In genomic region chr11:80299513-80300235, GRCm38 (mm10) we compare ENCODE assay signal across 10 mouse cellular contexts. TPM values are rescaled to one million over a fixed set of nuclear protein-coding genes. Genes with fewer than 3 reads are reported as not detected.
DNase-seq lines count a peak whose midpoint lies in the region; ATAC-seq and TF ChIP-seq lines count a peak whose summit lies in the region.
"Had no signal": no experiment of that assay in that cellular context is flagged by ENCODE, and none has a peak within 500 bp of the region (broad histone marks: within the 10 kb centered on the region; RNA-seq: fewer than 3 reads in every experiment).

No protein-coding gene starts in this region.

- 0 out of 2 replicates have a peak overlapping the region, but pooled peaks have one; percentile 71 for H3K9ac ChIP-seq in embryonic facial prominence, embryonic 14.5 days (ENCODE audit: low read depth, low read length)

- no peak for TF ChIP-seq CTCF in gastrocnemius, adult 2 months (IDR thresholded peaks at IDR 0.05)

- 9% methylated on average over 11 of the region's 12 CpGs for WGBS in embryonic facial prominence, embryonic 14.5 days

- peak overlapping the region; percentile 99 for H3K4me2 ChIP-seq in embryonic facial prominence, embryonic 14.5 days (ENCODE audit: low read depth, low read length)
- H3K4me2 ChIP-seq in myocyte (ENCODE audit: low read depth): no peak overlapping the region

- no peaks in the 10 kb centered on the region for H3K36me3 ChIP-seq in embryonic facial prominence, embryonic 14.5 days (ENCODE audit: control insufficient read depth, insufficient read depth, low read length)
- no peaks in the 10 kb centered on the region for H3K36me3 ChIP-seq in myocyte (ENCODE audit: control insufficient read depth, insufficient read depth)

- no peak for ATAC-seq in embryonic facial prominence, embryonic 14.5 days (ENCODE audit: low read depth)
- no peak for ATAC-seq in megakaryocyte, adult 5-6 weeks (ENCODE audit: poor library complexity, severe bottlenecking)

- peaks cover 50% of the 10 kb centered on the region for H3K27me3 ChIP-seq in embryonic facial prominence, embryonic 14.5 days (replicated peaks; ENCODE audit: control insufficient read depth, insufficient read depth, low read length)
- peaks cover 42% of the 10 kb centered on the region for H3K27me3 ChIP-seq in myocyte (ENCODE audit: control insufficient read depth, insufficient read depth, insufficient read length)

- H3K27ac ChIP-seq in embryonic facial prominence, embryonic 14.5 days (replicated peaks; ENCODE audit: low read depth, low read length): no peak overlapping the region
- no peak overlapping the region for H3K27ac ChIP-seq in gastrocnemius, adult 2 months

- no peaks in the 10 kb centered on the region for H3K9me3 ChIP-seq in embryonic facial prominence, embryonic 14.5 days (ENCODE audit: control insufficient read depth, low read length)

- TF ChIP-seq POLR2A in myocyte (IDR thresholded peaks at IDR 0.05; ENCODE audit: insufficient read length, low read depth): no peak

- DNase-seq in left cerebral cortex, postnatal 14 days (ENCODE audit: low spot score in 2 of 2): peak; percentile 53 to 87
- no peak for DNase-seq in left cerebral cortex, adult 11 months (ENCODE audit: low spot score)
- DNase-seq in embryonic facial prominence, embryonic 14.5 days (ENCODE audit: low spot score): no peak
- peak; percentile 16 for DNase-seq in induced T-regulatory cell, adult 2 months (ENCODE audit: low read depth)
- no peak for DNase-seq in gastrocnemius, adult 2 months
- DNase-seq in adrenal gland, postnatal 4 days (ENCODE audit: low spot score in 2 of 2): no peak
- DNase-seq: liver had no signal

- H3K4me3 ChIP-seq in embryonic facial prominence, embryonic 14.5 days (ENCODE audit: low read depth, low read length): no peak overlapping the region
- H3K4me3 ChIP-seq in myocyte: peak overlapping the region; percentile 14
- no peak overlapping the region; the same call in 1 of the 2 replicates for H3K4me3 ChIP-seq in gastrocnemius, adult 2 months

- intact Hi-C loops in left cerebral cortex, postnatal 14 days (cut with DNase I): loop anchor here (5.0 kb wide), 1 partner anchor 53 kb away; no protein-coding TSS in a partner anchor
- intact Hi-C loops in gastrocnemius, adult 2 months (cut with DNase I): loop anchor here (5.0 kb wide), 1 partner anchor 53 kb away; no protein-coding TSS in a partner anchor

- H3K4me1 ChIP-seq in embryonic facial prominence, embryonic 14.5 days (ENCODE audit: control insufficient read depth, insufficient read depth, low read length): peaks cover 22% of the 10 kb centered on the region

- H3K79me2 ChIP-seq in myocyte (ENCODE audit: control insufficient read depth, insufficient read depth): no peaks in the 10 kb centered on the region

- no peak overlapping the region for H3ac ChIP-seq in myocyte (ENCODE audit: control insufficient read depth, insufficient read length)

TF ChIP-seq in myocyte, 11 proteins besides CTCF, POLR2A, EP300 and RAD21:
- TF ChIP-seq TCF3 (IDR thresholded peaks at IDR 0.05; ENCODE audit: insufficient read length, low read depth) (no peak), MAX (IDR thresholded peaks at IDR 0.05; ENCODE audit: low read depth) (no peak), USF1 (IDR thresholded peaks at IDR 0.05; ENCODE audit: low read depth) (no peak), SRF (IDR thresholded peaks at IDR 0.05; ENCODE audit: control insufficient read depth, insufficient read length, low read depth) (no peak), REST (IDR thresholded peaks at IDR 0.05; ENCODE audit: insufficient read depth, insufficient read length) (no peak), POLR2AphosphoS2 (IDR thresholded peaks at IDR 0.05; ENCODE audit: insufficient read length, low read depth) (no peak), MYOD1 (IDR thresholded peaks at IDR 0.05; ENCODE audit: control insufficient read depth in 1 of 3, insufficient read length in 2 of 3, low read depth in 2 of 3) (no peak), MYOG (IDR thresholded peaks at IDR 0.05; ENCODE audit: control insufficient read depth in 1 of 3, insufficient read depth in 1 of 3, insufficient read length in 2 of 3, low read depth in 2 of 3) (no peak), TCF12 (IDR thresholded peaks at IDR 0.05; ENCODE audit: insufficient read depth, poor library complexity, severe bottlenecking) (no peak), CEBPB (IDR thresholded peaks at IDR 0.05; ENCODE audit: insufficient read depth, poor library complexity, severe bottlenecking) (no peak), E2F4 (IDR thresholded peaks at IDR 0.05; ENCODE audit: insufficient read depth) (no peak)
TF ChIP-seq in myocyte: peak in this region for 0.

RNA-seq across cellular contexts. Expression of gene Rhbdl3, which starts 1.0 kb away (rescaled TPM):
- total RNA-seq in left cerebral cortex, postnatal 14 days (2021): 10 to 100 TPM; 30.3 to 31.9 TPM
- polyA plus RNA-seq in embryonic facial prominence, embryonic 14.5 days (2014; fragmentation: Nextera tagmentation; extraction: Ambion mirVana): 4.1 and 5.0 TPM in 2 replicates
- 0.17 TPM for polyA plus RNA-seq in myocyte (2012; fragmentation: generic; extraction: Trizol)
- total RNA-seq in gastrocnemius, adult 2 months (2021): 1 to 10 TPM; 3.9 to 7.6 TPM
- 1 to 10 TPM; 3.9 to 4.6 TPM for total RNA-seq in adrenal gland, postnatal 4 days (2021)
- total RNA-seq in megakaryocyte, adult 5-6 weeks (2015): 0.11 and 1.5 TPM in 2 replicates
- total RNA-seq in megakaryocyte, adult 5-6 weeks (2017): 0.11 TPM in 1 of 2 replicates, not detected in the other
- total RNA-seq: neutrophil, adult 5-6 weeks had no signal

Comparison
In these comparisons a context has a peak if more than half of its experiments do, and no peak if none do; other contexts are left out.
1. DNase-seq: peak in left cerebral cortex, postnatal 14 days (2 of 2) and induced T-regulatory cell, adult 2 months (single experiment); none in left cerebral cortex, adult 11 months (single experiment), embryonic facial prominence, embryonic 14.5 days (single experiment), gastrocnemius, adult 2 months (single experiment) and adrenal gland, postnatal 4 days (0 of 2).